Mouse (Mus musculus): Measurements from ENCODE around the gene Runx2.

- TF ChIP-seq POLR2A (IDR thresholded peaks at IDR 0.05; ENCODE audit: low read depth, low read length), result no peak
- TF ChIP-seq CTCF (IDR thresholded peaks at IDR 0.05; ENCODE audit: borderline replicate concordance, insufficient read depth, low read length), result no peak
Measured at GRCm38 (mm10) chr17:44645146-44645545, 169.5 kb downstream of the Runx2 start.

All from embryonic fibroblast, embryonic 13.5 days (primary cell).